8 mouse cellular contexts compared by ENCODE assay signal in the genomic region with DNA sequence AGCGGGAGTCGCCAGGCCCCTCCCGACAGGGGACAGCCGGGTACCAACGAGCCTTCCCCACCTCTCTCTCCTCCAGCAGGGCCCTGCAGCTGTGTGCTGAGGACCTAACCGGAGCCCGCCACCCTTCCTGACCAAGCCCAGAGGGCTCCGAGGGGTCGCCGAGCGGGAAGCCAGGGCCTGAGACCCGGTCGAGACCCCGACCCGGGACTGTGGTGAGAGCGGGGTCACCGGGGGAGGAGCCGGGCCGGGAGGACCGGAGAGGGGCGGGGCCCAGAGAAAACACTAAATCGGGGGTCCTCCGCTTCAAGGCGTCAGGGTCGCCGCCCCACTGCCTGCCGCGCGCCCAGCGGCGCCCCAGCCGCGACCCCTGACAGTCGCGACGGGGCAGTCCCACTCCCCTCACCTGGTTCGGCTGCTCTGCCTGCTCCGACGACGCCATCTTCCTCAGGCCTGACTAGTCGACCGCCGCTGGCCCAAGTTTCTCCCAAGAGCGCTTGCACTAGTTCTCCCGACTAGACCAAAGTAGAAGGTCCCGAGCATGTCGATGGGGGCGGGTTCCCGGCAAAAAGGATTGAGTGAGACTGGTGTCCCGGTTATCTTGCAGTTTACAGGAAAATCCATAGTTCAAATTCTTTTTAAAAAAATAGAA. TPM values are rescaled to one million over a fixed set of nuclear protein-coding genes. Genes with fewer than 3 reads are reported as not detected.
DNase-seq lines count a peak whose midpoint lies in the region; ATAC-seq lines count a peak whose summit lies in the region.

Gene Pex14, minus strand, starts transcription at position 508 of the 649 bp plus-strand sequence.

- H3K9ac ChIP-seq in intestine, embryonic 14.5 days (ENCODE audit: low read length): peak within 1 kb of the TSS; percentile 78

- H3K9me3 ChIP-seq in intestine, embryonic 14.5 days (ENCODE audit: control insufficient read depth, low read length): no peaks in the 10 kb centered on the region

- H3K27me3 ChIP-seq in intestine, embryonic 14.5 days (replicated peaks; ENCODE audit: control insufficient read depth, insufficient read depth, low read length): no peaks in the 10 kb centered on the region

- H3K4me1 ChIP-seq in intestine, embryonic 14.5 days (replicated peaks; ENCODE audit: control insufficient read depth, insufficient read depth, low read length): peaks cover 15% of the 10 kb centered on the region

- H3K4me3 ChIP-seq in intestine, embryonic 14.5 days (ENCODE audit: low read depth, low read length): peak within 1 kb of the TSS; percentile 92

- DNase-seq in adrenal gland, adult (ENCODE audit: inconsistent age in 2 of 2, low spot score in 1 of 2): peak; percentile 92 to 97
- peak; percentile 96 for DNase-seq in embryo, embryonic 10.5 days (ENCODE audit: low spot score)
- peak; percentile 87 for DNase-seq in gastrocnemius, postnatal 25 days
- peak; percentile 92 for DNase-seq in intestine, embryonic 14.5 days (ENCODE audit: low spot score)
- DNase-seq in left cerebral cortex, postnatal 14 days (ENCODE audit: low spot score in 2 of 2): peak; percentile 92 to 93
- peak; percentile 87 for DNase-seq in mesoderm, embryonic 11.5 days (ENCODE audit: low read depth, low spot score)
- DNase-seq in right cerebral cortex, postnatal 36 days (ENCODE audit: low spot score in 2 of 2): peak; percentile 90 to 91
- peak; percentile 92 for DNase-seq in yolk sac, embryonic 10.5 days (ENCODE audit: low spot score)

- H3K36me3 ChIP-seq in intestine, embryonic 14.5 days (ENCODE audit: control insufficient read depth, insufficient read depth, low read length): no peaks in the 10 kb centered on the region

- intact Hi-C loops in left cerebral cortex, postnatal 14 days (cut with DNase I): no loop called here

- peak within 1 kb of the TSS; percentile 98 for H3K4me2 ChIP-seq in intestine, embryonic 14.5 days (ENCODE audit: low read length)

- H3K27ac ChIP-seq in intestine, embryonic 14.5 days (ENCODE audit: low read depth): peak within 1 kb of the TSS; percentile 25; the same call in 1 of the 2 replicates

- ATAC-seq in intestine, embryonic 14.5 days (replicated peaks; ENCODE audit: low FRiP score, low TSS enrichment, low read depth): peak; percentile 81

- under 1% methylated on average over 49 of the region's 50 CpGs for WGBS in intestine, embryonic 14.5 days

RNA-seq across cellular contexts. Expression of gene Pex14, which starts in this region (rescaled TPM):
- 10 to 100 TPM; 17.5 to 18.8 TPM for total RNA-seq in gastrocnemius, postnatal 25 days (2021)
- polyA plus RNA-seq in intestine, embryonic 14.5 days (2014; fragmentation: Nextera tagmentation; extraction: Ambion mirVana): 43.9 and 46.0 TPM in 2 replicates
- total RNA-seq in left cerebral cortex, postnatal 14 days (2021): 10 to 100 TPM; 36.5 to 41.7 TPM

Comparison
In these comparisons a context has a peak if more than half of its experiments do, and no peak if none do; other contexts are left out.
1. Peak in every context shown above with its lines: DNase-seq, ATAC-seq, H3K4me3 ChIP-seq and H3K27ac ChIP-seq.